Mouse (Mus musculus): Measurements from ENCODE around the gene Sae1. TPM values are rescaled to one million over a fixed set of nuclear protein-coding genes. Genes with fewer than 3 reads are reported as not detected.

Gene Sae1
- polyA plus RNA-seq, 1 experiment from 2014 or later = 365 TPM

- peaks cover 41% of the 10 kb centered on the region for H3K36me3 ChIP-seq (ENCODE audit: insufficient read depth)
- no peak overlapping the region for H3K9ac ChIP-seq
- no peak overlapping the region for H3K4me2 ChIP-seq
- ATAC-seq (ENCODE audit: insufficient read depth) = no peak
- H3K9me3 ChIP-seq (ENCODE audit: low read depth, low read length) = no peaks in the 10 kb centered on the region
- DNase-seq = no peak
- no peak overlapping the region for H3K4me3 ChIP-seq (ENCODE audit: low read depth, low read length)
- no peak overlapping the region for H3K27ac ChIP-seq (ENCODE audit: low read depth)
- no peaks in the 10 kb centered on the region for H3K27me3 ChIP-seq (ENCODE audit: insufficient read depth, low read length)
- TF ChIP-seq CTCF (IDR thresholded peaks at IDR 0.05; ENCODE audit: low read depth) = no peak
- peaks cover 4% of the 10 kb centered on the region for H3K4me1 ChIP-seq (ENCODE audit: insufficient read depth)
- 89% methylated on average over 5 of the region's 5 CpGs for WGBS
These were observed 23.5 kb upstream of the Sae1 start for GRCm38 (mm10) chr7:16411100-16411499.

- peaks cover 25% of the 10 kb centered on the region for H3K4me1 ChIP-seq (ENCODE audit: insufficient read depth)
- no peak for ATAC-seq (ENCODE audit: insufficient read depth)
- no peak overlapping the region for H3K9ac ChIP-seq
- H3K27ac ChIP-seq (ENCODE audit: low read depth) = no peak overlapping the region
- peaks cover 28% of the 10 kb centered on the region; the same call in 1 of the 2 replicates for H3K36me3 ChIP-seq (ENCODE audit: insufficient read depth)
- H3K9me3 ChIP-seq (ENCODE audit: low read depth, low read length) = no peaks in the 10 kb centered on the region
- H3K27me3 ChIP-seq (ENCODE audit: insufficient read depth, low read length) = no peaks in the 10 kb centered on the region
- WGBS = 82% methylated on average over 3 of the region's 3 CpGs
- no peak overlapping the region for H3K4me2 ChIP-seq
- H3K4me3 ChIP-seq (ENCODE audit: low read depth, low read length) = no peak overlapping the region
- DNase-seq = no peak
- TF ChIP-seq CTCF (IDR thresholded peaks at IDR 0.05; ENCODE audit: low read depth) = no peak
These were observed 19.4 kb upstream of the Sae1 start for GRCm38 (mm10) chr7:16406978-16407377.

- Histone ChIP-seq H3K27ac (ENCODE audit: low read depth) (peak overlapping the region; percentile 100), H3K9ac (peak overlapping the region; percentile 33), H3K4me3 (ENCODE audit: low read depth, low read length) (peak overlapping the region; percentile 17), H3K36me3 (ENCODE audit: insufficient read depth) (peaks cover 25% of the 10 kb centered on the region; the same call in 1 of the 2 replicates), H3K4me1 (ENCODE audit: insufficient read depth) (peaks cover 25% of the 10 kb centered on the region), H3K27me3 (ENCODE audit: insufficient read depth, low read length) (no peaks in the 10 kb centered on the region), H3K4me2 (peak overlapping the region; percentile 99), H3K9me3 (ENCODE audit: low read depth, low read length) (no peaks in the 10 kb centered on the region)
- ATAC-seq (ENCODE audit: insufficient read depth) (peak; percentile 77), DNase-seq (peak; percentile 94)
- 20% methylated on average over 11 of the region's 11 CpGs for WGBS
- TF ChIP-seq CTCF (IDR thresholded peaks at IDR 0.05; ENCODE audit: low read depth) = no peak
These were observed 18.1 kb upstream of the Sae1 start for GRCm38 (mm10) chr7:16405516-16406351.

GRCm38 (mm10) chr7:16405073-16405455, 17.5 kb upstream of the Sae1 start:
- H3K4me1 ChIP-seq (ENCODE audit: insufficient read depth) = peaks cover 25% of the 10 kb centered on the region
- peak overlapping the region; percentile 100 for H3K27ac ChIP-seq (ENCODE audit: low read depth)
- ATAC-seq (ENCODE audit: insufficient read depth) = no peak
- H3K9me3 ChIP-seq (ENCODE audit: low read depth, low read length) = no peaks in the 10 kb centered on the region
- H3K9ac ChIP-seq = peak overlapping the region; percentile 33
- WGBS = 50% methylated on average over 2 of the region's 2 CpGs
- H3K4me2 ChIP-seq = peak overlapping the region; percentile 99
- no peaks in the 10 kb centered on the region for H3K27me3 ChIP-seq (ENCODE audit: insufficient read depth, low read length)
- peak overlapping the region; percentile 17 for H3K4me3 ChIP-seq (ENCODE audit: low read depth, low read length)
- DNase-seq = peak; percentile 83
- no peak for TF ChIP-seq CTCF (IDR thresholded peaks at IDR 0.05; ENCODE audit: low read depth)
- H3K36me3 ChIP-seq (ENCODE audit: insufficient read depth) = peaks cover 18% of the 10 kb centered on the region; the same call in 1 of the 2 replicates

GRCm38 (mm10) chr7:16404315-16405072, 16.9 kb upstream of the Sae1 start:
- ATAC-seq (ENCODE audit: insufficient read depth) (no peak), DNase-seq (peak; percentile 29)
- Histone ChIP-seq H3K27ac (ENCODE audit: low read depth) (peak overlapping the region; percentile 100), H3K9ac (peak overlapping the region; percentile 33), H3K4me3 (ENCODE audit: low read depth, low read length) (peak overlapping the region; percentile 17; the same call in 1 of the 2 replicates), H3K9me3 (ENCODE audit: low read depth, low read length) (no peaks in the 10 kb centered on the region), H3K27me3 (ENCODE audit: insufficient read depth, low read length) (no peaks in the 10 kb centered on the region), H3K36me3 (ENCODE audit: insufficient read depth) (peaks cover 16% of the 10 kb centered on the region; the same call in 1 of the 2 replicates), H3K4me2 (peak overlapping the region; percentile 99), H3K4me1 (ENCODE audit: insufficient read depth) (peaks cover 25% of the 10 kb centered on the region)
- no peak for TF ChIP-seq CTCF (IDR thresholded peaks at IDR 0.05; ENCODE audit: low read depth)
- WGBS = 57% methylated on average over 3 of the region's 3 CpGs

GRCm38 (mm10) chr7:16402968-16403948, 15.7 kb upstream of the Sae1 start:
- peaks cover 31% of the 10 kb centered on the region for H3K4me1 ChIP-seq (ENCODE audit: insufficient read depth)
- peak overlapping the region; percentile 100 for H3K9ac ChIP-seq
- H3K9me3 ChIP-seq (ENCODE audit: low read depth, low read length) = no peaks in the 10 kb centered on the region
- H3K36me3 ChIP-seq (ENCODE audit: insufficient read depth) = peaks cover 11% of the 10 kb centered on the region; the same call in 1 of the 2 replicates
- H3K4me3 ChIP-seq (ENCODE audit: low read depth, low read length) = peak overlapping the region; percentile 57
- 16% methylated on average over 21 of the region's 21 CpGs for WGBS
- TF ChIP-seq CTCF (IDR thresholded peaks at IDR 0.05; ENCODE audit: low read depth) = no peak
- ATAC-seq (ENCODE audit: insufficient read depth) (no peak), DNase-seq (peak; percentile 71)
- no peaks in the 10 kb centered on the region for H3K27me3 ChIP-seq (ENCODE audit: insufficient read depth, low read length)
- peak overlapping the region; percentile 99 for H3K4me2 ChIP-seq
- peak overlapping the region; percentile 100 for H3K27ac ChIP-seq (ENCODE audit: low read depth)
